Mouse (Mus musculus): ENCODE results near the gene Kctd13.

- TF ChIP-seq POLR2A (IDR thresholded peaks at IDR 0.05; ENCODE audit: borderline replicate concordance, extremely low read depth, low read depth, low read length) (no peak), CTCF (IDR thresholded peaks at IDR 0.05; ENCODE audit: insufficient read depth, low read length) (no peak)
Measured at GRCm38 (mm10) chr7:126976878-126977459, 48.3 kb downstream of the Kctd13 start.

Data from lung, adult 2 months (tissue).